Mouse (Mus musculus): ENCODE results near the gene Cdkl4. TPM values are rescaled to one million over a fixed set of nuclear protein-coding genes. Genes with fewer than 3 reads are reported as not detected.

The Cdkl4 gene
- polyA plus RNA-seq, 1 experiment: not detected

GRCm38 (mm10) chr17:80505766-80506165 is 71.8 kb downstream of the Cdkl4 start:
- H3K4me1 ChIP-seq (ENCODE audit: control insufficient read depth, insufficient read depth, insufficient read length, low read length): peaks cover 8% of the 10 kb centered on the region
- WGBS: 67% methylated on average over 6 of the region's 6 CpGs
- TF ChIP-seq POLR2A (IDR thresholded peaks at IDR 0.05; ENCODE audit: low read depth, low read length) (no peak), CTCF (IDR thresholded peaks at IDR 0.05; ENCODE audit: extremely low read depth, insufficient read length, insufficient replicate concordance, low read depth, low read length) (no peak)
- no peak overlapping the region for H3K27ac ChIP-seq (ENCODE audit: insufficient read depth, low read depth, low read length)
- H3K36me3 ChIP-seq (ENCODE audit: control insufficient read depth, insufficient read depth, low read length): no peaks in the 10 kb centered on the region
- H3K4me3 ChIP-seq (ENCODE audit: low read depth, low read length): no peak overlapping the region
- no peaks in the 10 kb centered on the region for H3K27me3 ChIP-seq (ENCODE audit: control insufficient read depth, insufficient read depth, low read length)

GRCm38 (mm10) chr17:80505342-80505741 is 72.3 kb downstream of the Cdkl4 start:
- 61% methylated on average over 4 of the region's 4 CpGs for WGBS
- no peak overlapping the region for H3K27ac ChIP-seq (ENCODE audit: insufficient read depth, low read depth, low read length)
- peaks cover 8% of the 10 kb centered on the region for H3K4me1 ChIP-seq (ENCODE audit: control insufficient read depth, insufficient read depth, insufficient read length, low read length)
- H3K36me3 ChIP-seq (ENCODE audit: control insufficient read depth, insufficient read depth, low read length): no peaks in the 10 kb centered on the region
- H3K4me3 ChIP-seq (ENCODE audit: low read depth, low read length): no peak overlapping the region
- no peak for TF ChIP-seq POLR2A (IDR thresholded peaks at IDR 0.05; ENCODE audit: low read depth, low read length)
- TF ChIP-seq CTCF (IDR thresholded peaks at IDR 0.05; ENCODE audit: extremely low read depth, insufficient read length, insufficient replicate concordance, low read depth, low read length): no peak
- no peaks in the 10 kb centered on the region for H3K27me3 ChIP-seq (ENCODE audit: control insufficient read depth, insufficient read depth, low read length)

- Histone ChIP-seq H3K27me3 (ENCODE audit: control insufficient read depth, insufficient read depth, low read length) (no peaks in the 10 kb centered on the region), H3K27ac (ENCODE audit: insufficient read depth, low read depth, low read length) (no peak overlapping the region), H3K36me3 (ENCODE audit: control insufficient read depth, insufficient read depth, low read length) (no peaks in the 10 kb centered on the region), H3K4me1 (ENCODE audit: control insufficient read depth, insufficient read depth, insufficient read length, low read length) (peaks cover 5% of the 10 kb centered on the region), H3K4me3 (ENCODE audit: low read depth, low read length) (no peak overlapping the region)
- 72% methylated on average over 2 of the region's 2 CpGs for WGBS
- TF ChIP-seq POLR2A (IDR thresholded peaks at IDR 0.05; ENCODE audit: low read depth, low read length) (no peak), CTCF (IDR thresholded peaks at IDR 0.05; ENCODE audit: extremely low read depth, insufficient read length, insufficient replicate concordance, low read depth, low read length) (no peak)
Observed at GRCm38 (mm10) chr17:80501805-80502172, 75.8 kb downstream of the Cdkl4 start.

- Histone ChIP-seq H3K27ac (ENCODE audit: insufficient read depth, low read depth, low read length) (no peak overlapping the region; the same call in 1 of the 2 replicates), H3K4me1 (ENCODE audit: control insufficient read depth, insufficient read depth, insufficient read length, low read length) (peaks cover 3% of the 10 kb centered on the region; the same call in 1 of the 2 replicates), H3K36me3 (ENCODE audit: control insufficient read depth, insufficient read depth, low read length) (no peaks in the 10 kb centered on the region), H3K4me3 (ENCODE audit: low read depth, low read length) (no peak overlapping the region), H3K27me3 (ENCODE audit: control insufficient read depth, insufficient read depth, low read length) (no peaks in the 10 kb centered on the region)
- 74% methylated on average over 5 of the region's 5 CpGs for WGBS
- TF ChIP-seq POLR2A (IDR thresholded peaks at IDR 0.05; ENCODE audit: low read depth, low read length): no peak
- TF ChIP-seq CTCF (IDR thresholded peaks at IDR 0.05; ENCODE audit: extremely low read depth, insufficient read length, insufficient replicate concordance, low read depth, low read length): no peak
Observed at GRCm38 (mm10) chr17:80501037-80501804, 76.4 kb downstream of the Cdkl4 start.

GRCm38 (mm10) chr17:80500025-80500424 is 77.6 kb downstream of the Cdkl4 start:
- no peaks in the 10 kb centered on the region for H3K4me1 ChIP-seq (ENCODE audit: control insufficient read depth, insufficient read depth, insufficient read length, low read length)
- TF ChIP-seq POLR2A (IDR thresholded peaks at IDR 0.05; ENCODE audit: low read depth, low read length) (no peak), CTCF (IDR thresholded peaks at IDR 0.05; ENCODE audit: extremely low read depth, insufficient read length, insufficient replicate concordance, low read depth, low read length) (no peak)
- H3K27me3 ChIP-seq (ENCODE audit: control insufficient read depth, insufficient read depth, low read length): no peaks in the 10 kb centered on the region
- H3K27ac ChIP-seq (ENCODE audit: insufficient read depth, low read depth, low read length): no peak overlapping the region
- H3K4me3 ChIP-seq (ENCODE audit: low read depth, low read length): no peak overlapping the region
- 71% methylated on average over 4 of the region's 4 CpGs for WGBS
- no peaks in the 10 kb centered on the region for H3K36me3 ChIP-seq (ENCODE audit: control insufficient read depth, insufficient read depth, low read length)

GRCm38 (mm10) chr17:80498600-80499268 is 78.9 kb downstream of the Cdkl4 start:
- Histone ChIP-seq H3K27ac (ENCODE audit: insufficient read depth, low read depth, low read length) (no peak overlapping the region), H3K4me1 (ENCODE audit: control insufficient read depth, insufficient read depth, insufficient read length, low read length) (no peaks in the 10 kb centered on the region), H3K4me3 (ENCODE audit: low read depth, low read length) (peak overlapping the region; percentile 14; the same call in 1 of the 2 replicates), H3K36me3 (ENCODE audit: control insufficient read depth, insufficient read depth, low read length) (no peaks in the 10 kb centered on the region), H3K27me3 (ENCODE audit: control insufficient read depth, insufficient read depth, low read length) (no peaks in the 10 kb centered on the region)
- 52% methylated on average over 11 of the region's 11 CpGs for WGBS
- TF ChIP-seq CTCF (IDR thresholded peaks at IDR 0.05; ENCODE audit: extremely low read depth, insufficient read length, insufficient replicate concordance, low read depth, low read length) (no peak), POLR2A (IDR thresholded peaks at IDR 0.05; ENCODE audit: low read depth, low read length) (no peak)

- no peak for TF ChIP-seq CTCF (IDR thresholded peaks at IDR 0.05; ENCODE audit: extremely low read depth, insufficient read length, insufficient replicate concordance, low read depth, low read length)
- no peak for TF ChIP-seq POLR2A (IDR thresholded peaks at IDR 0.05; ENCODE audit: low read depth, low read length)
- Histone ChIP-seq H3K27me3 (ENCODE audit: control insufficient read depth, insufficient read depth, low read length) (no peaks in the 10 kb centered on the region), H3K4me3 (ENCODE audit: low read depth, low read length) (no peak overlapping the region), H3K4me1 (ENCODE audit: control insufficient read depth, insufficient read depth, insufficient read length, low read length) (no peaks in the 10 kb centered on the region), H3K27ac (ENCODE audit: insufficient read depth, low read depth, low read length) (no peak overlapping the region), H3K36me3 (ENCODE audit: control insufficient read depth, insufficient read depth, low read length) (no peaks in the 10 kb centered on the region)
- 85% methylated on average over 9 of the region's 9 CpGs for WGBS
Observed at GRCm38 (mm10) chr17:80497183-80497601, 80.4 kb downstream of the Cdkl4 start.

Measured in small intestine, adult 2 months (tissue).